Mouse (Mus musculus) midbrain, embryonic 10.5 days (tissue): ENCODE measurements around the gene Fbxo31. TPM values are rescaled to one million over a fixed set of nuclear protein-coding genes. Genes with fewer than 3 reads are reported as not detected.

Source experiments
- DNase-seq: peaks from one replicate; pipeline ENCODE4 v3.0.0-alpha.2; 2017; ENCODE audit warnings: low spot score
- H3K27ac ChIP-seq: fragments of 300-500 bp; sonication (generic); replicated peaks from 2 replicates; pipeline ENCODE4 v1.5.1; 2016; ENCODE audit warnings: mild to moderate bottlenecking
- H3K27me3 ChIP-seq: fragments of 300-500 bp; sonication (generic); 2 replicates; pipeline ENCODE4 v1.6.1; 2016; ENCODE audit warnings: low read depth, mild to moderate bottlenecking; ENCODE audit not compliant: poor library complexity, severe bottlenecking
- H3K36me3 ChIP-seq: fragments of 300-500 bp; sonication (generic); 2 replicates; pipeline ENCODE4 v1.6.1; 2016; ENCODE audit warnings: mild to moderate bottlenecking, moderate library complexity
- H3K4me1 ChIP-seq: fragments of 300-500 bp; sonication (generic); 2 replicates; pipeline ENCODE4 v1.6.1; 2016
- H3K4me3 ChIP-seq: fragments of 300-500 bp; sonication (generic); 2 replicates; pipeline ENCODE4 v1.5.1; 2016; ENCODE audit warnings: mild to moderate bottlenecking, moderate library complexity
- H3K9me3 ChIP-seq: fragments of 300-500 bp; sonication (generic); replicated peaks from 2 replicates; pipeline ENCODE4 v1.6.1; 2016; ENCODE audit warnings: mild to moderate bottlenecking
- WGBS: fragments of 180-500 bp; shearing (Covaris S2); methylation state at CpG from one replicate; pipeline ENCODE4 v1.1.7; 2016; 5-methylcytosine and 5-hydroxymethylcytosine counted together
- polyA plus RNA-seq: library from polyadenylated mRNA; unstranded; fragments of >200 nt; fragmentation: Nextera tagmentation; extraction: Ambion mirVana; gene quantifications from 2 replicates; pipeline ENCODE4 v1.2.1, GENCODE M21; 2016

The Fbxo31 gene
- polyA plus RNA-seq, result 14.8 TPM in 2 replicates

DNA sequence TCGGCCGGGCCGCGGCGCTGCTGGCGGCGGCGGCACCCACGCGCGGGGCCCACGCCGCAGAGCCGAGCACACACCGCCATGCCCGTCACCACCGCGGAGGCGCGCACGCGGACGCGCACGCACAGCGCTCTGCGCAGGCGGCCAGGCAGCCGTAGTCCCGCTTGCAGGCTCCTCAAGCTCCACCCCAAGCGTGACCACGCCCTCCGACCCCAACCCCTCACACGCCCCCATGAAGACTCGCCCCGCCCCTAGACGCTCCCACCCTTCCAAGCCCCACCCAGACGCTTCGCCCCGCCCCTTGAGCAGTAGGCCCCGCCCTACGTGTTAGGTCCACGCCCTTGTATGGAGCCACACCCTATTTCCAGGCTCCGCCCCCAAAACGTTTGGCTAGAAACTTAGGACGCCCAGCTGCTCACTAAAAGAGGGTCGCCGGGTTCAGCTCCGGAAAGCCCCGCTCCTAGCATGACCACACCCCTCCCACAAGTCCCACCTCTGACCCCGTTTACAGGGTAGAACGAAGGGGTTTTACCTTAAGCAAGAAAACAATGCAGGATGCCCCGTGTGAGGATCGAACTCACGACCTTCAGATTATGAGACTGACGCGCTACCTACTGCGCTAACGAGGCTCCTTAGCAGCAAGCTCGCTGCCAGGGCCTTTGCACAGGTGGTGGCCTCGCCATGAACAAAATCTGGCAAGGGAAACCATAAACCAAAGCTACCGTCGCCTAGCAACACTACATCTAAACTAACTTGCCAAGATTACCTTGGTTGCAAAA, at the start of gene Fbxo31:
Gene Fbxo31 (minus strand): TSS at position 131 of the 776 bp plus-strand sequence.
- Histone ChIP-seq H3K9me3 (no peaks in the 10 kb centered on the region), H3K4me3 (peak within 1 kb of the TSS; percentile 68), H3K27ac (peak within 1 kb of the TSS; percentile 86), H3K36me3 (no peaks in the 10 kb centered on the region), H3K4me1 (peaks cover 67% of the 10 kb centered on the region), H3K27me3 (no peaks in the 10 kb centered on the region)
- DNase-seq, result peak; percentile 98
- 2% methylated on average over 63 of the region's 63 CpGs for WGBS

DNA sequence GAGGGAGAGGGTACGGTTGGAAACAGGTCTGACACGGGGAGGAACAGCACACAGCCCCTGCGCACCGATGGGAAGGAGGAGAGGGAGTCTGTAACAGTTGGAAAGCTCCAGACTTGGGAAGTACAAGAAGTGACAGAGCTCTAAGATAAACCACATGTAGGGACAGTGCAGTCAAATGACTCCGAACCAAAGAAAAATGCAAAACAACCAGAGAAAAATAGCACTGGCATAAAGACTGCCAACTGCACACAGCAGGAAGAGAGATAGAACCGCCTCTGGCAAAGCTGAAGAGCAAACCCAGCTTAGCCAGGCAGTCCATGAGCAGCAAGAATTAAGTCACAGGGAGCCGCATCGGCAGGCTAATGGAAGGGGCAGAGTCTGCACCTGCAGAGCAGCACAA, 44.4 kb upstream of the Fbxo31 start:
- Histone ChIP-seq H3K4me1 (peaks cover 9% of the 10 kb centered on the region), H3K36me3 (peaks cover 53% of the 10 kb centered on the region), H3K9me3 (no peaks in the 10 kb centered on the region), H3K27ac (no peak overlapping the region), H3K4me3 (no peak overlapping the region), H3K27me3 (no peaks in the 10 kb centered on the region)
- WGBS, result 89% methylated on average over 8 of the region's 8 CpGs
- no peak for DNase-seq

DNA sequence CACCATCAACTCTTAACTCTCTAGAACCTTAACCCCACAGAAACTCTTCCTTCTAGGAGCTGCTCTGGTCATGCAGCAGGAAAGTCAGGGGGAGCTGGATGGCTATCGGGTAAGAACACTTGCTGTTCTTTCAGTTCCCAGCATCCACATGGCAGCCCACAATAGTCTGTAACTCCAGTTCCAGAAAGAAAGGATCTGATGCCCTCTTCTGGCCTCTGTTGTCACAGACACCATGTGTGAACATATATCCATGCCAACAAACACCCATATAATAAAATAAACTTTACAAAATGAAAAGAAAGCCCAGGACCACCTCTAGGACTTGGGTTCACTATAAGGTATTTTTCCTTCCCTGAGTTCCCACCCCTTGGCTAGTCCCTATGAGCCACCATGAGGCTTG, 43.3 kb upstream of the Fbxo31 start:
- WGBS, result 81% methylated on average over 1 of the region's 1 CpGs
- peaks cover 53% of the 10 kb centered on the region for H3K36me3 ChIP-seq
- peaks cover 9% of the 10 kb centered on the region for H3K4me1 ChIP-seq
- DNase-seq, result no peak
- no peaks in the 10 kb centered on the region for H3K9me3 ChIP-seq
- no peak overlapping the region for H3K4me3 ChIP-seq
- no peaks in the 10 kb centered on the region for H3K27me3 ChIP-seq
- H3K27ac ChIP-seq, result no peak overlapping the region

DNA sequence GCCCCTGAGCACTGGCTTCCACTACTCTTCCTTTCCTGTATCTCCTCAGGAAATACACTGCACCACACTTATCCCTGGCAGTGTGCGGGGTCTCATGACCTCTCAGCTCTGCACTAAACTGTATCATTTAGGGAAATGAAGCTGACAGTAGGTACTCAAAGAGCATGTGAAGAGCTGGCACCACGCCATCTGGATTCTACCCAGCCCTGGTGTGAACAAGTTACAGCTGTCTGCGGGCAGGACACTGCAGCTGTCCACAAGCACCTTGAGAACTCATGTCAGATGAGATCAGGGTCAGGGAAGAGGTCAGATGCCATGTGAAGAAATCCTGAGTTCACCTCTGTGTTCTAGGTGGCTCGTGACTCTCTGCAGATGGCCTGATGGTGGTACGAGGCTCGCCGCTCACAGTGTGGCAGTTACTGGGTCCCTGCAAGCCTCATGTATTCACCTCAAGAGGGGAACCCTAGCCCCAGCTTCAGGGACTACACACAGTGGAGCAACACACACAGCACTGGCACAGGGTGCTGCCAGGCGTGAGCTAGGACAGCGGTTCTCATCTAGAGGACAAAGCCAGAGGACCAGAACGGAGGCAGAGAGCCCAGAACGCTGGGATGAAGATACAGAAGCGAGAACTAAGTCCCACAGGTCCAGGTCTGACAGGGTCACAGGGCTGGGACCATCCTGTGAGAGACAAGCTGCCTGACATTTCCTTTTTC, 42.4 kb upstream of the Fbxo31 start:
- Histone ChIP-seq H3K9me3 (no peaks in the 10 kb centered on the region), H3K4me1 (peaks cover 8% of the 10 kb centered on the region), H3K36me3 (peaks cover 53% of the 10 kb centered on the region), H3K27ac (no peak overlapping the region), H3K27me3 (no peaks in the 10 kb centered on the region), H3K4me3 (no peak overlapping the region)
- 94% methylated on average over 12 of the region's 12 CpGs for WGBS
- DNase-seq, result no peak

DNA sequence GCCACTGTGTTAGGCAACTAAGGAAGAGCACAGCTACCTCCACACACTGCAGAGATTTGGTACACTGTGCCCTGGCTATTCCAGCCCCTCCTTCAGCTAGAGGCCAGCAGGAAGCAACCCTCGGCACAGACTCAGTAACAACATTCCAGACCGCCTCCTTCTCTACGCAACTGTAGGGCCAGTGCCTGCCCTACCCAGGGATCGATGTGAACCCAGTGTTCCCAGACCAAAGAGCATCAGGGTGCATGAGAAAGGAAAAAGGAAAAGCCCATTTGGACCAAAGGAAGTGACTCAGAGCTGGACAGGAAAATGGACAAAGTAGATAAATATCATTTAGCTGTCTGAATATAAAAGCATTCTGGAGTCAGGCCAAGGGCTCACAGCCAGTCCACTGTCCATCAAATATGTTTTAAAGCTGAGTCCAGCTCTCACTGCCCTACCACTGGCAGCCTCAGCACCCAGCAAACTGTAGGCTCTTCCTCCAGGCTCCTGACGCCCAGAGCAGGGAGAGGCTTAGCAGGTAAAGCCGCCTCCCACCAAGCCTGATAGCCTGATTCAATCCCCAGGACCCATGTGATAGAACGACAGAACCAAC, 40.9 kb upstream of the Fbxo31 start:
- no peak overlapping the region for H3K4me3 ChIP-seq
- DNase-seq, result no peak
- no peaks in the 10 kb centered on the region for H3K4me1 ChIP-seq
- no peak overlapping the region for H3K27ac ChIP-seq
- no peaks in the 10 kb centered on the region for H3K9me3 ChIP-seq
- H3K36me3 ChIP-seq, result peaks cover 53% of the 10 kb centered on the region
- 80% methylated on average over 7 of the region's 7 CpGs for WGBS
- H3K27me3 ChIP-seq, result no peaks in the 10 kb centered on the region

DNA sequence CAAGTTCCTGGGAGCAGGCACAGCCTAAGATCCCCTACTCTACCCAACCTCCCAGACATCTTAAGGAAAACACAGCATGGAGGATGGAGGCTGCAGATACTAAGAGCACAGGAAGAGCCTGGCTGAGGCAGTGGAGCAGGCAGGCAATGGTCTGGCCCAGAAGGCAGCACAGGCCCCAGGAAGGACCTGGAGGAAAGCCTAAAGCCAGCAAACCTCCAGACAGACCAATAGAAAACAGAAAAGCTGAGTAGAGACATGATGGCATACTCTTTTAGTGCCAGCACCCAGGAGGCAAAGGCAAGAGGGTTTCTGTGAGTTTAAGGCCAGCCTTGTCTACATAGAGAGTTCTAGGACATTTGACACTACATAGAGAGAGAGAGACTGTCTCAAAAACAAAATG, 34.8 kb upstream of the Fbxo31 start:
- no peak overlapping the region for H3K27ac ChIP-seq
- H3K36me3 ChIP-seq, result peaks cover 71% of the 10 kb centered on the region
- no peak for DNase-seq

DNA sequence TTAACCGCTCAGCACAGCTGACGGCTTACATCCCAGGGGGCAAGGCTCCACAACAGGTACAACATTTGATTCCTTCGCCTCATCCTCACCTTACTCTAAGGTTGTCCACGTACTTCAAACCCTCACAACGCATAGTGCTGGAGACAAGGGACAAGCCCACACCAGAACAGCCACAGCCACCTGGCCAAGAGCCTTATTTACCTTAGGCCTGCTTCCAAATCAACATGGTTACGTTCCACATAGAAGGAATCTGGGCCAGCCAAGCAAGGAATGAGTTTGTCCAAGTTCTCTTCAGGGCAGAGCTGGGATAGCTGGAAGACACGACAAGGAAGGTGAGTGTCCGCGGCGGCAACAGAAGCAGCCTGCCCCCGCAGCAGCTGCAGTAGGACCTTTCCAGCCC, 31.3 kb upstream of the Fbxo31 start:
- 94% methylated on average over 11 of the region's 11 CpGs for WGBS
- peaks cover 71% of the 10 kb centered on the region for H3K36me3 ChIP-seq

More for the DNA sequence above, 34.8 kb upstream of the Fbxo31 start:
- H3K9me3 ChIP-seq, result no peaks in the 10 kb centered on the region
- no peaks in the 10 kb centered on the region for H3K27me3 ChIP-seq
- no peaks in the 10 kb centered on the region for H3K4me1 ChIP-seq
- H3K4me3 ChIP-seq, result no peak overlapping the region

DNA sequence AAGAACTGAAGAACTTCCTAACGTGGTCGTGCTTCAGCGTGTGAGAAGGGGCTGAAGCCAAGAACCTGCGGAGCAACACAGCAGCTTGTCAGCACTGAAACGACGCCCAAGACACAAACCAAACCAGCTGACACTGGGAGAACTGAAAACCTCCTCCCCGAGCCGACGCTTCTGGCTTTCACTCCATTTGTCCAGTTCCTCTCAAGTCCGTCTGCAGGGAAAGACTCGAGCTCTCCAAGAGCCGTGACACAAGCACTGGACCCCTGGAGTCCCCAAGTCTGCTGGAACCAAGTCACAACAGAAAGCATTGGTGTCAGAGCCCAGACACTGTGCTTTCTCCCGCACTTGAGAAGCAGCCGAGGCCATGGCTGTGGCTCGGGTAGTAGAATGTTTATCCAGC, 30.6 kb upstream of the Fbxo31 start:
- H3K36me3 ChIP-seq, result peaks cover 76% of the 10 kb centered on the region
- H3K27me3 ChIP-seq, result no peaks in the 10 kb centered on the region
- no peak for DNase-seq
- WGBS, result 93% methylated on average over 15 of the region's 15 CpGs
- no peaks in the 10 kb centered on the region for H3K9me3 ChIP-seq
- no peak overlapping the region for H3K4me3 ChIP-seq
- no peaks in the 10 kb centered on the region for H3K4me1 ChIP-seq
- no peak overlapping the region for H3K27ac ChIP-seq

More for the DNA sequence above, 31.3 kb upstream of the Fbxo31 start:
- no peak for DNase-seq
- Histone ChIP-seq H3K4me3 (no peak overlapping the region), H3K4me1 (no peaks in the 10 kb centered on the region), H3K27me3 (no peaks in the 10 kb centered on the region), H3K9me3 (no peaks in the 10 kb centered on the region), H3K27ac (no peak overlapping the region)

DNA sequence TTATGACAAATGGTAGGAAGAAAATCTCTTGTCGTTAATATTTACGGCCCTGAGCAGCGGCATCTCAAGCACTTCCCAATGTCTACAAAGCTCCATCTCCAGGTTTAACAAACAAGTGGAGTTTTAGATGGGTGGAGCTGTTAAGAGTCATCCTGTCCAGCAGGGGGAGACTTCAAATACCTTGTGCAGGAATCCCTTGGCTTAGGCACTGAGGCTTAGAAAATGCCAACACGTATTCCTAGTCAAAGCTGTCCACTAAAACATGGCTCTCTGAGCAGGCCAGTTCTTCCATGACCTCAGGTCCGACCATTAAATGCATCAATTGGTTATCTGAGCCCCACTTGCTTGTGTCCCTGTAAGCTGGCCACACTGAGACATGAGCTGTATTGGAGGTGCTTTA, 29.1 kb upstream of the Fbxo31 start:
- Histone ChIP-seq H3K4me1 (no peaks in the 10 kb centered on the region), H3K4me3 (no peak overlapping the region), H3K9me3 (no peaks in the 10 kb centered on the region), H3K27ac (no peak overlapping the region), H3K36me3 (peaks cover 91% of the 10 kb centered on the region), H3K27me3 (no peaks in the 10 kb centered on the region)
- WGBS, result 92% methylated on average over 5 of the region's 5 CpGs
- DNase-seq, result no peak

DNA sequence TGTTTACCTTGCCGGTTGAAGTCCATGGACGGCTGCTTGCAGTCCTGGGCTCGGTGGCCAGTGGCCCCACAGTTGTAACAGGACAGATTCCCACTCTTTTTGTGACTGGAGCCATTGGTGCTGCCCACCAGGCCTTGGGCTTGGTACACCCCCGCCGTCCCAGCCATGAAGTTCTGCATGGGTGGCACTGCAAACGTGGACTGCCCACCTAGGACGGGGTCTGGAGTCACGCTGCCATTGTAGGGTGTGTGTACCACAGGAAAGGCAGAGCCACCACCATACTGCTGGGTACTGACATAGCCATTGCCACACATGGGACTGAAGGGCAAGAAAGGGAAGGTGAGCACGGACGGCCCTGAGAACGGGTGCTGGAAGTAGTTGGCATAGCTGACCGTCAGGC, 25.2 kb upstream of the Fbxo31 start:
- WGBS, result 97% methylated on average over 12 of the region's 12 CpGs
- Histone ChIP-seq H3K4me1 (no peaks in the 10 kb centered on the region), H3K9me3 (no peaks in the 10 kb centered on the region), H3K27ac (no peak overlapping the region), H3K36me3 (peaks cover 100% of the 10 kb centered on the region), H3K27me3 (no peaks in the 10 kb centered on the region), H3K4me3 (no peak overlapping the region)
- no peak for DNase-seq

DNA sequence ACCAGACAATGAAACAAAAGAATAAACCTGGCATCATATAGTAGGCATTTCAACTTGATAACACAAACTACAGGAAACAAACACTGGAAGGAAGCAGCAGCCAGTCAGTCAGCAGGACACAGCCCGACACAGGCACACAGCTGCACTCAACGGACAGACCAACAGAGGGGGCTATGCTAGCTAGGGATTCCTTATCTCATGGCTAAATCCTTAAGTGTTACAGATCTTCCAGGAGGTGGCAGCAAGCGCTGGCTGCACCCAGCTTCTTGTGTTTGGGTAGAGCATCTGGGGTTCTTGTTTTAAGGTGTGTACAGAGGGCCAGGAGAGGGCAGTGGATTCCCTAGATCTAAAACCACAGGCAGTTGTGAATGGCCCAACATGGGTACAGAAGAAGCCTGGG, 24.3 kb upstream of the Fbxo31 start:
- DNase-seq, result peak; percentile 62
- Histone ChIP-seq H3K4me3 (no peak overlapping the region), H3K27ac (no peak overlapping the region), H3K9me3 (no peaks in the 10 kb centered on the region), H3K4me1 (no peaks in the 10 kb centered on the region), H3K27me3 (no peaks in the 10 kb centered on the region), H3K36me3 (peaks cover 97% of the 10 kb centered on the region)
- WGBS, result 31% methylated on average over 3 of the region's 3 CpGs

DNA sequence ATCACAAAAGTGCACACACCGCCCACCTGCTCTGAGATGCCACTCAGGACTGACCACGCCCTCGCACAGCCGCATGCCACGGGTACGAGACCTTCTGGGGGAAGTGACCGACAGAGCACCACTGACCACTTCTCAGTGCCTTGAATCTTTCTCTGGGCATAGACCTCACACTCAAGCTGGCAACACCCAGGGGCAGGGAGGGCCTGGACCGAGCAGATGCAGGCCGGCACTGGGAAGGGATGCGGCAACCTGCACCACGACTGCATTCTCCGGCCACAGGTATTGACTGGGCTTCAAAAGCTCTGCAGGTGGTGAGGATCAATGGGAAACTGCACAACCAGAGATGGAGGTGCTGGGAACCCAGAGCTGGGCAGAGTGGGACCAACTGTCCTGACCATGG, 23.8 kb upstream of the Fbxo31 start:
- Histone ChIP-seq H3K4me3 (no peak overlapping the region), H3K27me3 (no peaks in the 10 kb centered on the region), H3K27ac (no peak overlapping the region), H3K9me3 (no peaks in the 10 kb centered on the region), H3K4me1 (no peaks in the 10 kb centered on the region), H3K36me3 (peaks cover 97% of the 10 kb centered on the region)
- DNase-seq, result no peak
- 96% methylated on average over 12 of the region's 12 CpGs for WGBS

DNA sequence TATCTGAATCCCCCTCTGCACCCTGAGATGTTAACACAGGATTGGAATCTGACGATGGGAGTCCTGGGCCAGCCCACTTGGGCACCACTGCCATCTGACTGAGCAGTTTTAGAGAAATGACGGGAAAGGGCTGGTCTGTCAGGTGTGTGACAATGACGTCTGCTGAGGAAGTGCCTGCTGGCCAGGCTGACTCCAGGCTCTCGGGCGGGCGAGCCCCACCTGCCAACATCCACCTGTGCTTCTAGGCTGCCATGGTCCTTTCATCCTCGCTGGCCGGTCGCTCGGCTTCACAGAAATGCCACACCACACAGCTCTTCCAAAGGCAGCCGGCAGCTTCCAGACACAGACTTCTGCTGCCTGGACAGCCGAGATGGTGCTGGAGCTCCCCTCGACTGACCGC, 21.2 kb upstream of the Fbxo31 start:
- Histone ChIP-seq H3K9me3 (no peaks in the 10 kb centered on the region), H3K27me3 (no peaks in the 10 kb centered on the region), H3K27ac (no peak overlapping the region), H3K36me3 (peaks cover 93% of the 10 kb centered on the region), H3K4me3 (no peak overlapping the region), H3K4me1 (no peaks in the 10 kb centered on the region)
- 92% methylated on average over 14 of the region's 14 CpGs for WGBS
- no peak for DNase-seq
